8 mouse cellular contexts compared by ENCODE assay signal in the genomic region with DNA sequence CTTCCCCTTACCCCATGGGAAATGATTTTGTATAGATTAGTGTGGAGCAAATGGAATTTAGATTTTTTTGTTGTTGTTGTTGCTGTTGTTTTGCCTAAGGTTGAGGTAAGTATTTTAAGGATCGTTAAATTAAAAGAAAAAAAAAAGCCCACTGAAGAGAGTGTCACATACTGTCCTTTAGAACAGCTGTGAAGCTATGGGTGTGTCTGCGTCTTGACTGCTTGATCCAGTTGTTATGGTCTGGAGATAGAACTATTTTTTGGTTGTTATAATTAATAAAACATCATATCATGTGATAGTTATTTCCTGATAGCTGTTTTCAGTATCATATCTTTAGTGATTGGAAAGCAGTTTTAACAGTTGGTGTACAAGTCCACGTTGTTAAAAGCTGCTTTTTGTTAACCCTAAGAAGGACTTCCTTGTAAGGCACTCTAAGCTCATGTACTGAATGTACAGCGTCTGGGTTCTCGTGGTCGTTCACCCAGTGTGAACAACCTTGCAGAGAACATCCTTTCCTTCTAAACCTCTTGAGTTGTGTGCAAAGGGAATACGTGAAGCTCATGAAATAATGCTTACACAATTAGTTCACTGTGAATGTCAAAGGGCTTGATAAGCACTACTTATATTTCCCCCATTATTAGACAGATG. TPM values are rescaled to one million over a fixed set of nuclear protein-coding genes. Genes with fewer than 3 reads are reported as not detected.
A peak's percentile ranks its signal among the peaks of the same experiment; 100 is the strongest.
DNase-seq lines count a peak whose midpoint lies in the region; ATAC-seq and TF ChIP-seq lines count a peak whose summit lies in the region.

No protein-coding gene starts in this region.

- H3K9ac ChIP-seq in lung, embryonic 14.5 days = peak overlapping the region; percentile 93; the same call in 1 of the 2 replicates
- H3K9ac ChIP-seq in forebrain, embryonic 11.5 days (ENCODE audit: low read length) = no peak overlapping the region
- peak overlapping the region; percentile 15; the same call in 1 of the 2 replicates for H3K9ac ChIP-seq in limb, embryonic 13.5 days
- H3K9ac ChIP-seq in neural tube, embryonic 14.5 days (replicated peaks; ENCODE audit: low read depth, low read length) = 0 out of 2 replicates have a peak overlapping the region, but pooled peaks have one; percentile 11

- no peak for TF ChIP-seq POLR2A in lung, adult 2 months (IDR thresholded peaks at IDR 0.05; ENCODE audit: borderline replicate concordance, extremely low read depth, low read depth, low read length)

- no peak for TF ChIP-seq CTCF in lung, embryonic 14.5 days (IDR thresholded peaks at IDR 0.05; ENCODE audit: low read depth)
- no peak for TF ChIP-seq CTCF in lung, adult 2 months (IDR thresholded peaks at IDR 0.05; ENCODE audit: insufficient read depth, low read length)

- DNase-seq in lung, embryonic 14.5 days = no peak
- DNase-seq in lung, adult 2 months = no peak
- peak; percentile 4 for DNase-seq in forebrain, embryonic 11.5 days (ENCODE audit: low spot score)
- no peak for DNase-seq in layer of hippocampus, postnatal 36 days
- DNase-seq in right cerebral cortex, adult 2 months (ENCODE audit: low spot score in 2 of 2) = no peak
- no peak for DNase-seq in kidney, adult 11 months

- H3K27me3 ChIP-seq in lung, embryonic 14.5 days (ENCODE audit: insufficient read depth, low read length) = no peaks in the 10 kb centered on the region
- H3K27me3 ChIP-seq in forebrain, embryonic 11.5 days (ENCODE audit: control insufficient read depth, insufficient read depth, low read length) = no peaks in the 10 kb centered on the region
- H3K27me3 ChIP-seq in limb, embryonic 13.5 days = no peaks in the 10 kb centered on the region
- H3K27me3 ChIP-seq in neural tube, embryonic 14.5 days (ENCODE audit: control insufficient read depth, insufficient read depth, low read length) = peaks cover 3% of the 10 kb centered on the region; the same call in 1 of the 2 replicates

- H3K4me3 ChIP-seq in lung, embryonic 14.5 days (ENCODE audit: low read depth, low read length) = peak overlapping the region; percentile 97
- H3K4me3 ChIP-seq in lung, adult 2 months (replicated peaks; ENCODE audit: extremely low read depth, low read depth, low read length) = no peak overlapping the region
- peak overlapping the region; percentile 84; the same call in 1 of the 2 replicates for H3K4me3 ChIP-seq in forebrain, embryonic 11.5 days (ENCODE audit: low read depth, low read length)
- H3K4me3 ChIP-seq in limb, embryonic 13.5 days = peak overlapping the region; percentile 97
- peak overlapping the region; percentile 87 for H3K4me3 ChIP-seq in neural tube, embryonic 14.5 days (ENCODE audit: low read depth, low read length)

- no peaks in the 10 kb centered on the region for H3K9me3 ChIP-seq in lung, embryonic 14.5 days (ENCODE audit: low read depth, low read length)
- H3K9me3 ChIP-seq in forebrain, embryonic 11.5 days (ENCODE audit: control insufficient read depth, low read length) = no peaks in the 10 kb centered on the region
- no peaks in the 10 kb centered on the region for H3K9me3 ChIP-seq in limb, embryonic 13.5 days
- no peaks in the 10 kb centered on the region for H3K9me3 ChIP-seq in neural tube, embryonic 14.5 days (ENCODE audit: control insufficient read depth, low read length)

- no peak overlapping the region for H3K27ac ChIP-seq in lung, embryonic 14.5 days (ENCODE audit: low read depth)
- H3K27ac ChIP-seq in forebrain, embryonic 11.5 days (ENCODE audit: low read depth, low read length) = no peak overlapping the region
- H3K27ac ChIP-seq in limb, embryonic 13.5 days = no peak overlapping the region
- H3K27ac ChIP-seq in neural tube, embryonic 14.5 days (ENCODE audit: low read depth, low read length) = no peak overlapping the region

- peak overlapping the region; percentile 65 for H3K4me2 ChIP-seq in lung, embryonic 14.5 days
- H3K4me2 ChIP-seq in forebrain, embryonic 11.5 days (ENCODE audit: low read depth, low read length, severe bottlenecking) = peak overlapping the region; percentile 74; the same call in 1 of the 2 replicates
- peak overlapping the region; percentile 73 for H3K4me2 ChIP-seq in limb, embryonic 13.5 days (replicated peaks)
- peak overlapping the region; percentile 59 for H3K4me2 ChIP-seq in neural tube, embryonic 14.5 days (ENCODE audit: low read depth, low read length)

- no peak for ATAC-seq in lung, embryonic 14.5 days (ENCODE audit: insufficient read depth)
- no peak for ATAC-seq in forebrain, embryonic 11.5 days (replicated peaks; ENCODE audit: low FRiP score)
- ATAC-seq in limb, embryonic 13.5 days (ENCODE audit: low FRiP score, low read depth) = no peak
- ATAC-seq in neural tube, embryonic 14.5 days (ENCODE audit: low read depth) = no peak

- 51% methylated on average over 7 of the region's 7 CpGs for WGBS in lung, embryonic 14.5 days
- WGBS in lung, adult 2 months = 41% methylated on average over 7 of the region's 7 CpGs
- WGBS in forebrain, embryonic 11.5 days = 84% methylated on average over 7 of the region's 7 CpGs
- 70% methylated on average over 7 of the region's 7 CpGs for WGBS in limb, embryonic 13.5 days
- 73% methylated on average over 7 of the region's 7 CpGs for WGBS in neural tube, embryonic 14.5 days

- peaks cover 12% of the 10 kb centered on the region for H3K36me3 ChIP-seq in lung, embryonic 14.5 days (ENCODE audit: insufficient read depth)
- no peaks in the 10 kb centered on the region for H3K36me3 ChIP-seq in forebrain, embryonic 11.5 days (ENCODE audit: control insufficient read depth, insufficient read depth, low read length)
- peaks cover 16% of the 10 kb centered on the region for H3K36me3 ChIP-seq in limb, embryonic 13.5 days
- peaks cover 9% of the 10 kb centered on the region for H3K36me3 ChIP-seq in neural tube, embryonic 14.5 days (ENCODE audit: control insufficient read depth, insufficient read depth, low read length)

- H3K4me1 ChIP-seq in lung, embryonic 14.5 days (ENCODE audit: insufficient read depth) = peaks cover 11% of the 10 kb centered on the region
- peaks cover 6% of the 10 kb centered on the region for H3K4me1 ChIP-seq in lung, adult 2 months (ENCODE audit: control insufficient read depth, insufficient read depth, low read length)
- H3K4me1 ChIP-seq in forebrain, embryonic 11.5 days (replicated peaks; ENCODE audit: control insufficient read depth, insufficient read depth, low read length) = no peaks in the 10 kb centered on the region; the same call in 1 of the 2 replicates
- peaks cover 48% of the 10 kb centered on the region for H3K4me1 ChIP-seq in limb, embryonic 13.5 days
- peaks cover 10% of the 10 kb centered on the region for H3K4me1 ChIP-seq in neural tube, embryonic 14.5 days (ENCODE audit: control insufficient read depth, insufficient read depth, low read length)

RNA-seq across cellular contexts. Expression of a gene that starts 12.9 kb away (rescaled TPM):
- polyA plus RNA-seq in lung, embryonic 14.5 days (2014; fragmentation: Nextera tagmentation; extraction: Ambion mirVana) = 101 and 104 TPM in 2 replicates
- 4.1 and 8.0 TPM in 2 replicates for polyA plus RNA-seq in lung, adult 2 months (2012; rRNA removed)
- polyA plus RNA-seq in forebrain, embryonic 11.5 days (2014; fragmentation: Nextera tagmentation; extraction: Ambion mirVana) = 84.0 and 90.6 TPM in 2 replicates
- polyA plus RNA-seq in limb, embryonic 13.5 days (2015; fragmentation: Nextera tagmentation; extraction: Ambion mirVana) = 119 and 120 TPM in 2 replicates
- polyA plus RNA-seq in neural tube, embryonic 14.5 days (2014; fragmentation: Nextera tagmentation; extraction: Ambion mirVana) = 63.2 and 69.1 TPM in 2 replicates
- total RNA-seq in layer of hippocampus, postnatal 36 days (2021) = 100 to 1,000 TPM; 115 to 125 TPM

RNA-seq across cellular contexts. Expression of a gene that starts 39.1 kb away (rescaled TPM):
- 53.3 and 54.8 TPM in 2 replicates for polyA plus RNA-seq in lung, embryonic 14.5 days (2014; fragmentation: Nextera tagmentation; extraction: Ambion mirVana)
- polyA plus RNA-seq in lung, adult 2 months (2012; rRNA removed) = 10.4 and 18.5 TPM in 2 replicates
- 82.5 and 85.8 TPM in 2 replicates for polyA plus RNA-seq in forebrain, embryonic 11.5 days (2014; fragmentation: Nextera tagmentation; extraction: Ambion mirVana)
- 39.1 and 46.6 TPM in 2 replicates for polyA plus RNA-seq in limb, embryonic 13.5 days (2015; fragmentation: Nextera tagmentation; extraction: Ambion mirVana)
- polyA plus RNA-seq in neural tube, embryonic 14.5 days (2014; fragmentation: Nextera tagmentation; extraction: Ambion mirVana) = 81.5 and 85.2 TPM in 2 replicates
- 10 to 100 TPM; 51.8 to 52.1 TPM for total RNA-seq in layer of hippocampus, postnatal 36 days (2021)

RNA-seq across cellular contexts. Expression of a gene that starts 39.5 kb away (rescaled TPM):
- 69.3 and 69.8 TPM in 2 replicates for polyA plus RNA-seq in lung, embryonic 14.5 days (2014; fragmentation: Nextera tagmentation; extraction: Ambion mirVana)
- polyA plus RNA-seq in lung, adult 2 months (2012; rRNA removed) = 4.9 and 6.9 TPM in 2 replicates
- polyA plus RNA-seq in forebrain, embryonic 11.5 days (2014; fragmentation: Nextera tagmentation; extraction: Ambion mirVana) = 127 and 138 TPM in 2 replicates
- 81.4 and 83.3 TPM in 2 replicates for polyA plus RNA-seq in limb, embryonic 13.5 days (2015; fragmentation: Nextera tagmentation; extraction: Ambion mirVana)
- polyA plus RNA-seq in neural tube, embryonic 14.5 days (2014; fragmentation: Nextera tagmentation; extraction: Ambion mirVana) = 167 and 170 TPM in 2 replicates
- total RNA-seq in layer of hippocampus, postnatal 36 days (2021) = 10 to 100 TPM; 58.6 to 58.8 TPM
